In genomic region chr7:134263146-134263906, GRCm38 (mm10) we compare ENCODE assay signal across 8 mouse cellular contexts. TPM values are rescaled to one million over a fixed set of nuclear protein-coding genes. Genes with fewer than 3 reads are reported as not detected.
DNase-seq lines count a peak whose midpoint lies in the region; ATAC-seq and TF ChIP-seq lines count a peak whose summit lies in the region.

No protein-coding gene starts in this region.

- H3K27me3 ChIP-seq in C2C12 (ENCODE audit: control insufficient read depth, insufficient read depth, insufficient read length) = no peaks in the 10 kb centered on the region
- no peaks in the 10 kb centered on the region for H3K27me3 ChIP-seq in heart, embryonic 13.5 days (replicated peaks)
- H3K27me3 ChIP-seq in lung, embryonic 14.5 days (ENCODE audit: insufficient read depth, low read length) = no peaks in the 10 kb centered on the region

- no peak overlapping the region for H3K4me3 ChIP-seq in C2C12 (ENCODE audit: insufficient read depth, poor library complexity, severe bottlenecking)
- H3K4me3 ChIP-seq in heart, embryonic 13.5 days = no peak overlapping the region
- no peak overlapping the region for H3K4me3 ChIP-seq in layer of hippocampus, adult 2 months
- no peak overlapping the region for H3K4me3 ChIP-seq in lung, embryonic 14.5 days (ENCODE audit: low read depth, low read length)

- H3K79me3 ChIP-seq in C2C12 (ENCODE audit: low read depth) = no peaks in the 10 kb centered on the region

- H3K27ac ChIP-seq in heart, embryonic 13.5 days (replicated peaks) = no peak overlapping the region
- no peak overlapping the region for H3K27ac ChIP-seq in layer of hippocampus, adult 2 months
- peak overlapping the region; percentile 83 for H3K27ac ChIP-seq in lung, embryonic 14.5 days (ENCODE audit: low read depth)

- no peaks in the 10 kb centered on the region for H3K79me2 ChIP-seq in C2C12 (ENCODE audit: control insufficient read depth, insufficient read depth)

- H3K9me3 ChIP-seq in heart, embryonic 13.5 days = no peaks in the 10 kb centered on the region
- no peaks in the 10 kb centered on the region for H3K9me3 ChIP-seq in lung, embryonic 14.5 days (ENCODE audit: low read depth, low read length)

- TF ChIP-seq CTCF in C2C12 (IDR thresholded peaks at IDR 0.05; ENCODE audit: control insufficient read depth, insufficient read depth, insufficient read length) = peak; percentile 63
- TF ChIP-seq CTCF in layer of hippocampus, adult 2 months (conservative IDR thresholded peaks at IDR 0.05) = peak; percentile 82
- TF ChIP-seq CTCF in lung, embryonic 14.5 days (IDR thresholded peaks at IDR 0.05; ENCODE audit: low read depth) = peak; percentile 89

- DNase-seq in adipocyte (ENCODE audit: low spot score) = peak; percentile 61
- peak; percentile 80 for DNase-seq in embryo, embryonic 10.5 days (ENCODE audit: low spot score)
- peak; percentile 26 to 81 for DNase-seq in layer of hippocampus, adult 2 months (ENCODE audit: low spot score in 2 of 2)
- peak; percentile 90 for DNase-seq in lung, embryonic 14.5 days
- DNase-seq in right cerebral cortex, postnatal 14 days = peak; percentile 71
- DNase-seq in yolk sac, embryonic 10.5 days (ENCODE audit: low spot score) = peak; percentile 46

- peaks cover 15% of the 10 kb centered on the region for H3K4me1 ChIP-seq in heart, embryonic 13.5 days
- H3K4me1 ChIP-seq in lung, embryonic 14.5 days (ENCODE audit: insufficient read depth) = peaks cover 21% of the 10 kb centered on the region

- no peak overlapping the region for H3ac ChIP-seq in C2C12 (ENCODE audit: control insufficient read depth, insufficient read length, low read depth)

- no peaks in the 10 kb centered on the region for H3K36me3 ChIP-seq in C2C12 (ENCODE audit: control insufficient read depth, insufficient read depth)
- no peaks in the 10 kb centered on the region for H3K36me3 ChIP-seq in heart, embryonic 13.5 days
- H3K36me3 ChIP-seq in lung, embryonic 14.5 days (ENCODE audit: insufficient read depth) = no peaks in the 10 kb centered on the region

- ATAC-seq in heart, embryonic 13.5 days (ENCODE audit: extremely low read depth, insufficient number of reproducible peaks, low FRiP score, low TSS enrichment) = 0 out of 2 replicates have a peak, but pooled peaks have one; percentile 37
- ATAC-seq in lung, embryonic 14.5 days (ENCODE audit: insufficient read depth) = peak; percentile 89

- WGBS in heart, embryonic 13.5 days = 41% methylated on average over 4 of the region's 4 CpGs
- WGBS in lung, embryonic 14.5 days = 34% methylated on average over 4 of the region's 4 CpGs

- H3K9ac ChIP-seq in heart, embryonic 13.5 days = no peak overlapping the region
- no peak overlapping the region for H3K9ac ChIP-seq in lung, embryonic 14.5 days

- H3K4me2 ChIP-seq in heart, embryonic 13.5 days = no peak overlapping the region
- H3K4me2 ChIP-seq in lung, embryonic 14.5 days = no peak overlapping the region

TF ChIP-seq in C2C12, 6 proteins besides CTCF, POLR2A, EP300 and RAD21:
- no peak for TF ChIP-seq USF1 (IDR thresholded peaks at IDR 0.05; ENCODE audit: low read depth)
- TF ChIP-seq FOSL1 (IDR thresholded peaks at IDR 0.05; ENCODE audit: insufficient read depth, low read length, poor library complexity, severe bottlenecking) = no peak
- TF ChIP-seq CEBPB (IDR thresholded peaks at IDR 0.05; ENCODE audit: low read depth) = no peak
- no peak for TF ChIP-seq MYOD1 (IDR thresholded peaks at IDR 0.05; ENCODE audit: control insufficient read depth, insufficient read length, low read depth)
- TF ChIP-seq MYOG (IDR thresholded peaks at IDR 0.05; ENCODE audit: control insufficient read depth, extremely low read depth, insufficient read length) = no peak
- TF ChIP-seq MAX (IDR thresholded peaks at IDR 0.05) = no peak

RNA-seq across cellular contexts. Expression of gene Adam12, which starts 31.4 kb away (rescaled TPM):
- 14.7 TPM for polyA plus RNA-seq in C2C12 (2012; fragmentation: generic; extraction: Trizol)
- 3.2 TPM in 2 replicates for polyA plus RNA-seq in heart, embryonic 13.5 days (2015; fragmentation: Nextera tagmentation; extraction: Ambion mirVana)
- 1 to 10 TPM; 7.8 to 9.0 TPM for total RNA-seq in layer of hippocampus, adult 2 months (2021)
- 40.3 and 50.9 TPM in 2 replicates for polyA plus RNA-seq in lung, embryonic 14.5 days (2014; fragmentation: Nextera tagmentation; extraction: Ambion mirVana)
